Mouse (Mus musculus) E14TG2a.4 (cell line): Measurements from ENCODE around the gene Tmem121b.

Experiments used
- H3K27me3 ChIP-seq: 2 replicates; pipeline ENCODE4 v1.6.1; 2014; ENCODE audit warnings: low read length, control low read depth; ENCODE audit not compliant: insufficient read depth
- H3K36me3 ChIP-seq: 2 replicates; pipeline ENCODE4 v1.6.1; 2014; ENCODE audit warnings: low read length, control low read depth; ENCODE audit not compliant: insufficient read depth
- H3K4me1 ChIP-seq: replicated peaks from 2 replicates; pipeline ENCODE4 v1.6.1; 2014; ENCODE audit warnings: low read depth, low read length, control low read depth
- H3K4me3 ChIP-seq: replicated peaks from 2 replicates; pipeline ENCODE4 v1.5.1; 2014; ENCODE audit warnings: mild to moderate bottlenecking, low read length
- H3K9me3 ChIP-seq: 2 replicates; pipeline ENCODE4 v1.6.1; 2014; ENCODE audit warnings: low read length, control low read depth
- CTCF ChIP-seq: conservative IDR thresholded peaks from 2 replicates; pipeline ENCODE4 v1.5.1; 2014; ENCODE audit warnings: low read length
- NANOG ChIP-seq: IDR thresholded peaks from 2 replicates; pipeline ENCODE4 v1.6.1; 2014; ENCODE audit warnings: borderline replicate concordance, low read length, mixed read lengths
- POU5F1 ChIP-seq: IDR thresholded peaks from 2 replicates; pipeline ENCODE4 v1.6.1; 2014; ENCODE audit warnings: low read length, borderline replicate concordance

Tmem121b gene

GRCm38 (mm10) chr6:120493374-120494181, at the start of gene Tmem121b:
TSS of gene Tmem121b (minus strand) at chr6:120493807.
- H3K4me3 ChIP-seq = peak within 1 kb of the TSS; percentile 88
- peaks cover 79% of the 10 kb centered on the region for H3K27me3 ChIP-seq
- peaks cover 27% of the 10 kb centered on the region for H3K4me1 ChIP-seq
- no peaks in the 10 kb centered on the region for H3K36me3 ChIP-seq
- no peak for TF ChIP-seq NANOG
- no peak for TF ChIP-seq CTCF
- TF ChIP-seq POU5F1 = no peak
- H3K9me3 ChIP-seq = no peaks in the 10 kb centered on the region

- Histone ChIP-seq H3K36me3 (no peaks in the 10 kb centered on the region), H3K9me3 (peaks cover 14% of the 10 kb centered on the region), H3K27me3 (no peaks in the 10 kb centered on the region), H3K4me3 (no peak overlapping the region), H3K4me1 (peaks cover 20% of the 10 kb centered on the region)
- no peak for TF ChIP-seq NANOG
- no peak for TF ChIP-seq POU5F1
- TF ChIP-seq CTCF = peak; percentile 80
Measured at GRCm38 (mm10) chr6:120542061-120542460, 48.5 kb upstream of the Tmem121b start.

GRCm38 (mm10) chr6:120541386-120541785, 47.8 kb upstream of the Tmem121b start:
- Histone ChIP-seq H3K4me3 (no peak overlapping the region), H3K4me1 (peaks cover 20% of the 10 kb centered on the region), H3K27me3 (no peaks in the 10 kb centered on the region), H3K36me3 (no peaks in the 10 kb centered on the region), H3K9me3 (peaks cover 14% of the 10 kb centered on the region)
- TF ChIP-seq CTCF (no peak), POU5F1 (no peak), NANOG (no peak)

GRCm38 (mm10) chr6:120539781-120540231, 46.2 kb upstream of the Tmem121b start:
- peaks cover 20% of the 10 kb centered on the region for H3K4me1 ChIP-seq
- peak overlapping the region; percentile 73 for H3K4me3 ChIP-seq
- no peaks in the 10 kb centered on the region for H3K36me3 ChIP-seq
- 0 out of 2 replicates have a peak, but pooled peaks cover 2% of the 10 kb centered on the region for H3K27me3 ChIP-seq
- no peak for TF ChIP-seq POU5F1
- TF ChIP-seq NANOG = peak; percentile 74; the same call in 1 of the 2 replicates
- H3K9me3 ChIP-seq = peaks cover 6% of the 10 kb centered on the region

GRCm38 (mm10) chr6:120539132-120539759, 45.6 kb upstream of the Tmem121b start:
- Histone ChIP-seq H3K9me3 (peaks cover under 1% of the 10 kb centered on the region; the same call in 1 of the 2 replicates), H3K36me3 (no peaks in the 10 kb centered on the region), H3K4me1 (peaks cover 20% of the 10 kb centered on the region), H3K27me3 (0 out of 2 replicates have a peak, but pooled peaks cover 2% of the 10 kb centered on the region), H3K4me3 (peak overlapping the region; percentile 73)
- TF ChIP-seq POU5F1 = no peak
- TF ChIP-seq CTCF = peak; percentile 97
- no peak for TF ChIP-seq NANOG

- no peak for TF ChIP-seq POU5F1
- TF ChIP-seq CTCF = peak; percentile 33
- Histone ChIP-seq H3K9me3 (no peaks in the 10 kb centered on the region), H3K4me1 (peaks cover 21% of the 10 kb centered on the region), H3K4me3 (no peak overlapping the region), H3K27me3 (0 out of 2 replicates have a peak, but pooled peaks cover 2% of the 10 kb centered on the region), H3K36me3 (no peaks in the 10 kb centered on the region)
Measured at GRCm38 (mm10) chr6:120536337-120536736, 42.7 kb upstream of the Tmem121b start.

GRCm38 (mm10) chr6:120532594-120532993, 39.0 kb upstream of the Tmem121b start:
- TF ChIP-seq CTCF (no peak), POU5F1 (no peak), NANOG (no peak)
- H3K4me1 ChIP-seq = peaks cover 31% of the 10 kb centered on the region
- no peak overlapping the region for H3K4me3 ChIP-seq
- peaks cover under 1% of the 10 kb centered on the region; the same call in 1 of the 2 replicates for H3K36me3 ChIP-seq
- no peaks in the 10 kb centered on the region for H3K9me3 ChIP-seq
- H3K27me3 ChIP-seq = peaks cover 2% of the 10 kb centered on the region; the same call in 1 of the 2 replicates

- no peak for TF ChIP-seq CTCF
- no peak for TF ChIP-seq POU5F1
- TF ChIP-seq NANOG = no peak
- Histone ChIP-seq H3K4me1 (peaks cover 35% of the 10 kb centered on the region), H3K27me3 (peaks cover 2% of the 10 kb centered on the region; the same call in 1 of the 2 replicates), H3K9me3 (no peaks in the 10 kb centered on the region), H3K4me3 (peak within 1 kb of the TSS; percentile 96), H3K36me3 (peaks cover 6% of the 10 kb centered on the region)
Measured at GRCm38 (mm10) chr6:120531020-120531965, 37.7 kb upstream of the Tmem121b start, which contains the start of gene Hdhd5. TSS of gene Hdhd5 (minus strand) at chr6:120531319.
